Mouse (Mus musculus): ENCODE data around the gene Ptprg. TPM values are rescaled to one million over a fixed set of nuclear protein-coding genes. Genes with fewer than 3 reads are reported as not detected.

The Ptprg gene
- polyA plus RNA-seq, 1 experiment from 2014 or later: 1.5 TPM

DNA sequence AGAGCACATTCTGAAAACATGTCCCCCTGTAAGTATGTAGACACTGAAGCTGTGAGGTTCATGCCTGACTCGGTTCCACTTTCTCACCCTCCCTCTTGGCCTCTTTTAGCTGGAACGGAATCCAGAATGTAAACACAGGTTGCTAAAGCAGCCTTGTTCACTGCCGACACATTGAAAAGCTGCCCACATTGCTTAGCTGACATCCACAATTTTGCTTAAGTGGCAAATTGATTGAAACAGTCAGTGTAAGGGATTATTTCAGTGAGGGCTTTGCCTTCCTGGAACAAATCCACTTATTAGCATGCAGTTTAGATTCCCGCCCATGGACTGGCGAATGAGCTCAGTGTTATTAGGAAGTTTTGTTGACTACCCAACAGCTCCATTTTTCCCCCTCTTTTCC is 532.8 kb downstream of the Ptprg start:
- H3K4me2 ChIP-seq (ENCODE audit: low read depth, low read length): no peak overlapping the region
- no peak overlapping the region for H3K4me3 ChIP-seq (ENCODE audit: low read depth, low read length)
- H3K27me3 ChIP-seq (ENCODE audit: control insufficient read depth, insufficient read depth, low read depth, low read length): no peaks in the 10 kb centered on the region
- peak; percentile 9; the same call in 1 of the 2 replicates for ATAC-seq (ENCODE audit: low read depth)
- H3K9ac ChIP-seq (ENCODE audit: low read depth, low read length): no peak overlapping the region
- no peaks in the 10 kb centered on the region for H3K9me3 ChIP-seq (replicated peaks; ENCODE audit: control insufficient read depth, low read length)
- H3K27ac ChIP-seq (ENCODE audit: low read length): no peak overlapping the region
- no peaks in the 10 kb centered on the region; the same call in 1 of the 2 replicates for H3K4me1 ChIP-seq (ENCODE audit: control insufficient read depth, low read depth, low read length)
- no peaks in the 10 kb centered on the region for H3K36me3 ChIP-seq (ENCODE audit: control insufficient read depth, insufficient read depth)
- 50% methylated on average over 5 of the region's 5 CpGs for WGBS (ENCODE audit: insufficient replicate concordance)

GRCm38 (mm10) chr14:12089954-12090353 is 536.6 kb downstream of the Ptprg start:
- H3K9ac ChIP-seq (ENCODE audit: low read depth, low read length): no peak overlapping the region
- ATAC-seq (ENCODE audit: low read depth): no peak
- H3K4me2 ChIP-seq (ENCODE audit: low read depth, low read length): no peak overlapping the region
- H3K36me3 ChIP-seq (ENCODE audit: control insufficient read depth, insufficient read depth): no peaks in the 10 kb centered on the region
- H3K9me3 ChIP-seq (replicated peaks; ENCODE audit: control insufficient read depth, low read length): no peaks in the 10 kb centered on the region
- no peaks in the 10 kb centered on the region for H3K4me1 ChIP-seq (ENCODE audit: control insufficient read depth, low read depth, low read length)
- H3K27me3 ChIP-seq (ENCODE audit: control insufficient read depth, insufficient read depth, low read depth, low read length): no peaks in the 10 kb centered on the region
- no peak overlapping the region for H3K27ac ChIP-seq (ENCODE audit: low read length)
- H3K4me3 ChIP-seq (ENCODE audit: low read depth, low read length): no peak overlapping the region

GRCm38 (mm10) chr14:12091730-12092129 is 538.4 kb downstream of the Ptprg start:
- no peak overlapping the region for H3K9ac ChIP-seq (ENCODE audit: low read depth, low read length)
- ATAC-seq (ENCODE audit: low read depth): no peak
- no peaks in the 10 kb centered on the region for H3K27me3 ChIP-seq (ENCODE audit: control insufficient read depth, insufficient read depth, low read depth, low read length)
- H3K4me3 ChIP-seq (ENCODE audit: low read depth, low read length): no peak overlapping the region
- H3K9me3 ChIP-seq (replicated peaks; ENCODE audit: control insufficient read depth, low read length): no peaks in the 10 kb centered on the region
- H3K36me3 ChIP-seq (ENCODE audit: control insufficient read depth, insufficient read depth): no peaks in the 10 kb centered on the region
- no peaks in the 10 kb centered on the region for H3K4me1 ChIP-seq (ENCODE audit: control insufficient read depth, low read depth, low read length)
- no peak overlapping the region for H3K4me2 ChIP-seq (ENCODE audit: low read depth, low read length)
- 46% methylated on average over 3 of the region's 3 CpGs for WGBS (ENCODE audit: insufficient replicate concordance)
- no peak overlapping the region for H3K27ac ChIP-seq (ENCODE audit: low read length)

DNA sequence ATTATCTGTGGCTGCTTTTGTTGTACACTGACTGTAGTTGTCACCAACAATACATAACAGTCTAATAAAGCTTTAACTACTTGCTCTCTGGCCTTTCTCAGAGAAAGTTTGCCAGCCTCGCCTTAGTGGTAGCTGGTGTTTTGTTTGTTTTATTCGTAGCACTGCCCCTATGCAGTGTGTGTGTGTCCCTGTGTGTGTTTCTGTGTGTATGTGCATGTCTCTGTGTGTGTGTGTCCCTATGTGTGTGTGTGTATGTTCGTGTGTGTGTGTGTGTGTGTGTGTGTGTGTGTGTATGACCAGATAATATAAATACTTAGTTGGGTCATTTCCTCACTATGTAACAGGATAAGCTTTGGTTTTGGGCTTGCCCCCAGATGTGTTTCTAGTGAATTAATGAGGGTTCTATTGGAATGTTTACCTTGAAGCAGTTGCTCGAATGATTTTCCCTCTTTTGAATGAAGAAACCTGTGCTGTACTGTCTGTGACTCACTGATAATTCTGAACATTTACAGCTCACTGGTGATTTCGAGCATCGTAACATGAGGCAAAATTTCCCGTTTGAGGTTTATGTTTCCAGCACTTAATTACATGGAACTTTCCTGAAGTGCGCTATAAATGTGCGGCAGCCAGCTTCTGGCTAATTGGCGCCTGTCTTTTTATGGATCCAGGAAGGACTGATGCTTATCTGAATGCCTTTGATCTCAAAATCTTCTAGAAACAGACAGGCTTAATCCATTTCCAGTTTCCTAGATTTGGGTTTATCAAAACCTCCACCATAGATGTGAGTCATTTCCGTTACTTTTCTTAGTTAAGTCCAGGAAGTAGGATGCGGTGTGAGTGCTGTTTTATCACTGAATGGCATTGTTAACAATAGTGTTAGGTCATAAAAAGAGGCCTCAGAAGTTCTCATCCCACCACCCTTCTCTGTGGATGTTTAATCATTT is 546.3 kb downstream of the Ptprg start:
- H3K9me3 ChIP-seq (replicated peaks; ENCODE audit: control insufficient read depth, low read length): no peaks in the 10 kb centered on the region
- no peak for ATAC-seq (ENCODE audit: low read depth)
- H3K36me3 ChIP-seq (ENCODE audit: control insufficient read depth, insufficient read depth): no peaks in the 10 kb centered on the region
- WGBS (ENCODE audit: insufficient replicate concordance): 19% methylated on average over 12 of the region's 12 CpGs
- H3K27me3 ChIP-seq (ENCODE audit: control insufficient read depth, insufficient read depth, low read depth, low read length): no peaks in the 10 kb centered on the region
- no peak overlapping the region for H3K27ac ChIP-seq (ENCODE audit: low read length)
- no peak overlapping the region for H3K9ac ChIP-seq (ENCODE audit: low read depth, low read length)
- no peaks in the 10 kb centered on the region for H3K4me1 ChIP-seq (ENCODE audit: control insufficient read depth, low read depth, low read length)
- H3K4me2 ChIP-seq (ENCODE audit: low read depth, low read length): no peak overlapping the region
- H3K4me3 ChIP-seq (ENCODE audit: low read depth, low read length): no peak overlapping the region

GRCm38 (mm10) chr14:12102389-12103325 is 549.3 kb downstream of the Ptprg start:
- Histone ChIP-seq H3K36me3 (ENCODE audit: control insufficient read depth, insufficient read depth) (no peaks in the 10 kb centered on the region), H3K9ac (ENCODE audit: low read depth, low read length) (no peak overlapping the region), H3K27ac (ENCODE audit: low read length) (peak overlapping the region; percentile 70), H3K27me3 (ENCODE audit: control insufficient read depth, insufficient read depth, low read depth, low read length) (no peaks in the 10 kb centered on the region), H3K4me2 (ENCODE audit: low read depth, low read length) (no peak overlapping the region), H3K4me1 (ENCODE audit: control insufficient read depth, low read depth, low read length) (no peaks in the 10 kb centered on the region), H3K4me3 (ENCODE audit: low read depth, low read length) (no peak overlapping the region), H3K9me3 (replicated peaks; ENCODE audit: control insufficient read depth, low read length) (no peaks in the 10 kb centered on the region)
- peak; percentile 45 for ATAC-seq (ENCODE audit: low read depth)
- WGBS (ENCODE audit: insufficient replicate concordance): 50% methylated on average over 11 of the region's 11 CpGs

DNA sequence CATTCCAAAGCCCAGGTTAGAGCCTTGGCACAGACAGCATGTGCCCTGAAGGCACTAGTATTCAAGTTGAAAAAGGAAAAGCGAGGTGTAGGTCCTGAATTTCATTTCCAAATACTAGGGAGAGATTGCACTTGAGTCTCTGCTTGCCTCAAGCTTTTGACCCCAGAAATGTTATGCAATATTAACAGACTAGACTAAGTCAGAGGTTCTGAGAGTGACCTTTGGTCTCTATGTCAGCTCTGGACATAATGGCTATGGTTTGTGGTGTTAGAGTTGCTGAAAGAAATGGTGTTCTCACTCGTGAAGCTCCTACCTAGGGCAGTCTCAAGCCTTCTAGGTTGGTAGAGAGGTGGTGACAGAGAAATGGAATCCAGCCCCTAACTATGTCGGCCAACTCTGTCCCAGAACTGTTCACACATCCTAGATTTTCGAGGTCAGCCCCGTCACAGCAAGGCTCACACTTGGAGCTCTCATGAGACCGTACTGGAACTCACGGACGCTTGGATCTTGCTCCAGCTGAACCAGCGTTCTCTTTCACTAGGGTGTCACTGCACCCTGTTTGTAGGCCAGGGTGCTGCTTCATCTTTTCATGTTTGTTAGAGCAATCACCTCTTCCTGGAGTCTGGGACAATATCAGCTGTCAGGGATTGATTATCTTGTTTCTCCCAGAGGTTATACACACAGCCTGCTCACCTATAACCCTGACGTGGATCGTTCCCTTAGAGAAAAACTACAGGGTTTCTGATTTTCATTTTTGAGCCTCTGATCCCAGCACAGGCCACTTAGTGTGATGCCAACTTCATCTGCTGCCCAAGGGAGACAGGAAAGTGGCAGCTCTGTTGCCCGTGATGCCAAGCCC is 551.2 kb downstream of the Ptprg start:
- no peaks in the 10 kb centered on the region for H3K4me1 ChIP-seq (ENCODE audit: control insufficient read depth, low read depth, low read length)
- no peaks in the 10 kb centered on the region for H3K27me3 ChIP-seq (ENCODE audit: control insufficient read depth, insufficient read depth, low read depth, low read length)
- H3K27ac ChIP-seq (ENCODE audit: low read length): peak overlapping the region; percentile 82
- H3K9ac ChIP-seq (ENCODE audit: low read depth, low read length): no peak overlapping the region
- peak; percentile 84 for ATAC-seq (ENCODE audit: low read depth)
- no peak overlapping the region for H3K4me3 ChIP-seq (ENCODE audit: low read depth, low read length)
- H3K36me3 ChIP-seq (ENCODE audit: control insufficient read depth, insufficient read depth): no peaks in the 10 kb centered on the region
- no peak overlapping the region for H3K4me2 ChIP-seq (ENCODE audit: low read depth, low read length)
- WGBS (ENCODE audit: insufficient replicate concordance): 50% methylated on average over 12 of the region's 12 CpGs
- no peaks in the 10 kb centered on the region for H3K9me3 ChIP-seq (replicated peaks; ENCODE audit: control insufficient read depth, low read length)

DNA sequence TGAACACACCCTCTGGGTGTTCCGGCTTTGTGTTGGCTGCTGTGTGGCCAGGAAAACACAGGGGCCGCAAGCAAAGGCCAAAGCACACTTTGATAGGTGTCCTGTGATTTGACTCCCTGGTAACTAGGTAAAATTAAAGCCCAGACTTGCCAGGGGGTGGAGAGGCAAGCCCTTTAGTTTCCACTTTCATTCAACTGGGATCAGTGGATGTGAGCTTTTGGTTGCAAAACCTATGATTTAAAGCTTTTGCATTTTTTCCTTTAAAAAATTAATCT is 551.8 kb downstream of the Ptprg start:
- H3K9ac ChIP-seq (ENCODE audit: low read depth, low read length): no peak overlapping the region
- peak overlapping the region; percentile 82 for H3K27ac ChIP-seq (ENCODE audit: low read length)
- no peaks in the 10 kb centered on the region for H3K36me3 ChIP-seq (ENCODE audit: control insufficient read depth, insufficient read depth)
- 48% methylated on average over 2 of the region's 2 CpGs for WGBS (ENCODE audit: insufficient replicate concordance)
- no peaks in the 10 kb centered on the region for H3K9me3 ChIP-seq (replicated peaks; ENCODE audit: control insufficient read depth, low read length)
- no peak; the same call in 1 of the 2 replicates for ATAC-seq (ENCODE audit: low read depth)
- no peak overlapping the region for H3K4me3 ChIP-seq (ENCODE audit: low read depth, low read length)
- no peaks in the 10 kb centered on the region for H3K4me1 ChIP-seq (ENCODE audit: control insufficient read depth, low read depth, low read length)
- no peaks in the 10 kb centered on the region for H3K27me3 ChIP-seq (ENCODE audit: control insufficient read depth, insufficient read depth, low read depth, low read length)
- H3K4me2 ChIP-seq (ENCODE audit: low read depth, low read length): no peak overlapping the region

- H3K27me3 ChIP-seq (ENCODE audit: control insufficient read depth, insufficient read depth, low read depth, low read length): no peaks in the 10 kb centered on the region
- H3K4me1 ChIP-seq (ENCODE audit: control insufficient read depth, low read depth, low read length): no peaks in the 10 kb centered on the region
- H3K4me2 ChIP-seq (ENCODE audit: low read depth, low read length): no peak overlapping the region
- no peak overlapping the region for H3K4me3 ChIP-seq (ENCODE audit: low read depth, low read length)
- WGBS (ENCODE audit: insufficient replicate concordance): 48% methylated on average over 3 of the region's 3 CpGs
- H3K36me3 ChIP-seq (ENCODE audit: control insufficient read depth, insufficient read depth): no peaks in the 10 kb centered on the region
- H3K9me3 ChIP-seq (replicated peaks; ENCODE audit: control insufficient read depth, low read length): no peaks in the 10 kb centered on the region
- peak overlapping the region; percentile 82; the same call in 1 of the 2 replicates for H3K27ac ChIP-seq (ENCODE audit: low read length)
- no peak overlapping the region for H3K9ac ChIP-seq (ENCODE audit: low read depth, low read length)
- no peak for ATAC-seq (ENCODE audit: low read depth)
These were observed 552.3 kb downstream of the Ptprg start for GRCm38 (mm10) chr14:12105593-12105992.
